31 mouse cellular contexts compared by ENCODE assay signal in genomic region chr16:30403528-30403927, GRCm38 (mm10).
"Had no signal": no experiment of that assay in that cellular context is flagged by ENCODE, and none has a peak within 500 bp of the region (broad histone marks: within the 10 kb centered on the region; RNA-seq: fewer than 3 reads in every experiment).

No protein-coding gene starts in this region.

- H3K9ac ChIP-seq: limb, embryonic 12.5 days; limb, embryonic 13.5 days; limb, embryonic 15.5 days; liver, embryonic 12.5 days; liver, embryonic 13.5 days; liver, embryonic 14.5 days; liver, embryonic 15.5 days; liver, postnatal 0 days; lung, embryonic 14.5 days; lung, embryonic 15.5 days; midbrain, embryonic 12.5 days; midbrain, embryonic 13.5 days; midbrain, embryonic 15.5 days; neural tube, embryonic 12.5 days had no signal

- H3K4me1 ChIP-seq: limb, embryonic 10.5 days; limb, embryonic 12.5 days; limb, embryonic 13.5 days; limb, embryonic 15.5 days; lung, embryonic 15.5 days; midbrain, embryonic 12.5 days; midbrain, embryonic 13.5 days; midbrain, embryonic 15.5 days; neural tube, embryonic 12.5 days had no signal

- ATAC-seq: liver, embryonic 12.5 days; liver, postnatal 0 days; lung, postnatal 0 days; midbrain, embryonic 13.5 days; midbrain, embryonic 15.5 days; midbrain, embryonic 16.5 days had no signal

- H3K27ac ChIP-seq: limb, embryonic 10.5 days; limb, embryonic 12.5 days; limb, embryonic 13.5 days; limb, embryonic 15.5 days; liver, embryonic 12.5 days; liver, embryonic 13.5 days; liver, embryonic 14.5 days; liver, embryonic 15.5 days; lung, embryonic 15.5 days; macrophage; midbrain, embryonic 12.5 days; midbrain, embryonic 13.5 days; midbrain, embryonic 15.5 days; neural tube, embryonic 12.5 days had no signal

- DNase-seq: left cerebral cortex, postnatal 4 days; liver; liver, embryonic 13.5 days; liver, postnatal 0 days; lung, adult 18-20 months; lung, adult 2 months; lung, embryonic 14.5 days; lung, postnatal 10 days; lung, postnatal 14 days; lung, postnatal 36 days; lung, postnatal 4 days; midbrain, embryonic 14.5 days had no signal

- H3K4me3 ChIP-seq: limb, embryonic 10.5 days; limb, embryonic 12.5 days; limb, embryonic 13.5 days; limb, embryonic 15.5 days; liver, embryonic 12.5 days; liver, embryonic 13.5 days; liver, embryonic 15.5 days; lung, embryonic 15.5 days; megakaryocyte, embryonic 14.5 days; midbrain, embryonic 12.5 days; midbrain, embryonic 13.5 days; midbrain, embryonic 15.5 days; myocyte; neural tube, embryonic 12.5 days had no signal

- H3K9me3 ChIP-seq: limb, embryonic 10.5 days; limb, embryonic 12.5 days; limb, embryonic 13.5 days; limb, embryonic 15.5 days; liver, embryonic 12.5 days; liver, embryonic 13.5 days; liver, embryonic 15.5 days; lung, embryonic 15.5 days; megakaryocyte, embryonic 14.5 days; midbrain, embryonic 12.5 days; midbrain, embryonic 13.5 days; midbrain, embryonic 15.5 days; neural tube, embryonic 12.5 days had no signal

- H3K36me3 ChIP-seq: limb, embryonic 10.5 days; limb, embryonic 12.5 days; limb, embryonic 13.5 days; limb, embryonic 15.5 days; liver, embryonic 12.5 days; liver, embryonic 13.5 days; liver, embryonic 15.5 days; lung, embryonic 15.5 days; midbrain, embryonic 12.5 days; midbrain, embryonic 13.5 days; midbrain, embryonic 15.5 days; neural tube, embryonic 12.5 days had no signal

- H3K4me2 ChIP-seq: limb, embryonic 12.5 days; limb, embryonic 13.5 days; limb, embryonic 15.5 days; liver, embryonic 11.5 days; liver, embryonic 12.5 days; liver, embryonic 13.5 days; liver, embryonic 15.5 days; lung, embryonic 14.5 days; lung, embryonic 15.5 days; midbrain, embryonic 11.5 days; midbrain, embryonic 12.5 days; midbrain, embryonic 13.5 days; midbrain, embryonic 15.5 days; neural tube, embryonic 12.5 days had no signal

- H3K27me3 ChIP-seq: limb, embryonic 12.5 days; limb, embryonic 13.5 days; limb, embryonic 15.5 days; liver, embryonic 12.5 days; liver, embryonic 13.5 days; liver, embryonic 15.5 days; lung, embryonic 15.5 days; midbrain, embryonic 12.5 days; midbrain, embryonic 13.5 days; midbrain, embryonic 15.5 days; neural tube, embryonic 12.5 days had no signal
